ENCODE assay signal across 7 mouse cellular contexts in genomic region chr11:101465101-101465868, GRCm38 (mm10). TPM values are rescaled to one million over a fixed set of nuclear protein-coding genes. Genes with fewer than 3 reads are reported as not detected.
A peak's percentile ranks its signal among the peaks of the same experiment; 100 is the strongest.
DNase-seq lines count a peak whose midpoint lies in the region; ATAC-seq and TF ChIP-seq lines count a peak whose summit lies in the region.

No protein-coding gene starts in this region.

- no peak for TF ChIP-seq CTCF in G1E (IDR thresholded peaks at IDR 0.05; ENCODE audit: low read depth, low read length)
- peak; percentile 50 for TF ChIP-seq CTCF in stomach, postnatal 0 days (IDR thresholded peaks at IDR 0.05; ENCODE audit: low read depth)

- H3K4me2 ChIP-seq in forebrain, embryonic 16.5 days (ENCODE audit: low read length) = peak overlapping the region; percentile 67
- H3K4me2 ChIP-seq in hindbrain, embryonic 11.5 days (replicated peaks; ENCODE audit: low read depth, low read length) = peak overlapping the region; percentile 88
- H3K4me2 ChIP-seq in limb, embryonic 15.5 days = peak overlapping the region; percentile 90
- H3K4me2 ChIP-seq in midbrain, embryonic 15.5 days = peak overlapping the region; percentile 86
- H3K4me2 ChIP-seq in stomach, postnatal 0 days (replicated peaks; ENCODE audit: low read depth) = peak overlapping the region; percentile 90

- ATAC-seq in G1E (ENCODE audit: extremely low read depth, insufficient number of reproducible peaks, low FRiP score, poor library complexity, severe bottlenecking) = peak; percentile 69
- ATAC-seq in forebrain, embryonic 16.5 days = peak; percentile 49
- peak; percentile 26 for ATAC-seq in hindbrain, embryonic 11.5 days (ENCODE audit: low FRiP score)
- peak; percentile 55; the same call in 1 of the 2 replicates for ATAC-seq in limb, embryonic 15.5 days (ENCODE audit: insufficient number of reproducible peaks, low FRiP score, low TSS enrichment, low read depth)
- peak; percentile 51 for ATAC-seq in midbrain, embryonic 15.5 days (replicated peaks)
- ATAC-seq in stomach, postnatal 0 days (ENCODE audit: low FRiP score, low TSS enrichment) = peak; percentile 79

- peak overlapping the region; percentile 95 for H3K9ac ChIP-seq in forebrain, embryonic 16.5 days (replicated peaks; ENCODE audit: low read depth, low read length)
- peak overlapping the region; percentile 83 for H3K9ac ChIP-seq in hindbrain, embryonic 11.5 days (ENCODE audit: low read depth, low read length)
- peak overlapping the region; percentile 70 for H3K9ac ChIP-seq in limb, embryonic 15.5 days
- peak overlapping the region; percentile 80 for H3K9ac ChIP-seq in midbrain, embryonic 15.5 days
- H3K9ac ChIP-seq in stomach, postnatal 0 days (ENCODE audit: low read length) = peak overlapping the region; percentile 77

- H3K4me3 ChIP-seq in G1E (ENCODE audit: low read depth, low read length) = peak overlapping the region; percentile 89
- H3K4me3 ChIP-seq in forebrain, embryonic 16.5 days (replicated peaks; ENCODE audit: low read length) = peak overlapping the region; percentile 94
- peak overlapping the region; percentile 93 for H3K4me3 ChIP-seq in hindbrain, embryonic 11.5 days (ENCODE audit: low read depth, low read length)
- peak overlapping the region; percentile 92 for H3K4me3 ChIP-seq in limb, embryonic 15.5 days
- H3K4me3 ChIP-seq in midbrain, embryonic 15.5 days = peak overlapping the region; percentile 69
- peak overlapping the region; percentile 80 for H3K4me3 ChIP-seq in stomach, postnatal 0 days (ENCODE audit: low read depth, low read length)

- H3K4me1 ChIP-seq in G1E (ENCODE audit: insufficient read depth, low read depth, low read length) = peaks cover 82% of the 10 kb centered on the region
- peaks cover 52% of the 10 kb centered on the region for H3K4me1 ChIP-seq in forebrain, embryonic 16.5 days (replicated peaks; ENCODE audit: control insufficient read depth, insufficient read depth, low read length)
- peaks cover 23% of the 10 kb centered on the region for H3K4me1 ChIP-seq in hindbrain, embryonic 11.5 days (replicated peaks; ENCODE audit: control insufficient read depth, insufficient read depth, low read length)
- peaks cover 51% of the 10 kb centered on the region for H3K4me1 ChIP-seq in limb, embryonic 15.5 days
- H3K4me1 ChIP-seq in midbrain, embryonic 15.5 days = peaks cover 62% of the 10 kb centered on the region
- H3K4me1 ChIP-seq in stomach, postnatal 0 days (replicated peaks; ENCODE audit: control insufficient read depth, insufficient read depth) = peaks cover 12% of the 10 kb centered on the region

- H3K27ac ChIP-seq in forebrain, embryonic 16.5 days (ENCODE audit: low read length) = peak overlapping the region; percentile 89
- H3K27ac ChIP-seq in hindbrain, embryonic 11.5 days (ENCODE audit: low read depth, low read length) = peak overlapping the region; percentile 93
- H3K27ac ChIP-seq in limb, embryonic 15.5 days = peak overlapping the region; percentile 91
- H3K27ac ChIP-seq in midbrain, embryonic 15.5 days = peak overlapping the region; percentile 90
- peak overlapping the region; percentile 94 for H3K27ac ChIP-seq in stomach, postnatal 0 days (replicated peaks)

- peak; percentile 76 for DNase-seq in G1E (ENCODE audit: low spot score)
- DNase-seq in adrenal gland, postnatal 14 days = peak; percentile 83
- DNase-seq in hindbrain, embryonic 11.5 days (ENCODE audit: low spot score) = peak; percentile 77
- peak; percentile 80 for DNase-seq in stomach, postnatal 0 days (ENCODE audit: low spot score)

- H3K36me3 ChIP-seq in G1E (replicated peaks) = peaks cover 39% of the 10 kb centered on the region
- peaks cover 10% of the 10 kb centered on the region for H3K36me3 ChIP-seq in forebrain, embryonic 16.5 days (ENCODE audit: control insufficient read depth, insufficient read depth)
- 0 out of 2 replicates have a peak, but pooled peaks cover 2% of the 10 kb centered on the region for H3K36me3 ChIP-seq in hindbrain, embryonic 11.5 days (ENCODE audit: control insufficient read depth, insufficient read depth, low read length)
- H3K36me3 ChIP-seq in limb, embryonic 15.5 days = peaks cover 22% of the 10 kb centered on the region
- H3K36me3 ChIP-seq in midbrain, embryonic 15.5 days (replicated peaks) = peaks cover 19% of the 10 kb centered on the region
- peaks cover 9% of the 10 kb centered on the region for H3K36me3 ChIP-seq in stomach, postnatal 0 days (ENCODE audit: control insufficient read depth, insufficient read depth, low read length)

- no peaks in the 10 kb centered on the region for H3K9me3 ChIP-seq in G1E (replicated peaks)
- no peaks in the 10 kb centered on the region for H3K9me3 ChIP-seq in forebrain, embryonic 16.5 days (ENCODE audit: control insufficient read depth, low read length)
- no peaks in the 10 kb centered on the region for H3K9me3 ChIP-seq in hindbrain, embryonic 11.5 days (ENCODE audit: control insufficient read depth, low read length)
- no peaks in the 10 kb centered on the region for H3K9me3 ChIP-seq in limb, embryonic 15.5 days
- no peaks in the 10 kb centered on the region for H3K9me3 ChIP-seq in midbrain, embryonic 15.5 days
- no peaks in the 10 kb centered on the region for H3K9me3 ChIP-seq in stomach, postnatal 0 days (ENCODE audit: control insufficient read depth, low read length)

- no peaks in the 10 kb centered on the region for H3K27me3 ChIP-seq in G1E (ENCODE audit: insufficient read depth, low read length)
- H3K27me3 ChIP-seq in forebrain, embryonic 16.5 days (replicated peaks; ENCODE audit: control insufficient read depth, insufficient read depth, low read length) = no peaks in the 10 kb centered on the region
- no peaks in the 10 kb centered on the region for H3K27me3 ChIP-seq in hindbrain, embryonic 11.5 days (ENCODE audit: control insufficient read depth, insufficient read depth, low read length)
- H3K27me3 ChIP-seq in limb, embryonic 15.5 days = no peaks in the 10 kb centered on the region
- H3K27me3 ChIP-seq in midbrain, embryonic 15.5 days (replicated peaks) = no peaks in the 10 kb centered on the region
- H3K27me3 ChIP-seq in stomach, postnatal 0 days (ENCODE audit: control insufficient read depth, insufficient read depth, low read length) = no peaks in the 10 kb centered on the region

- TF ChIP-seq EP300 in stomach, postnatal 0 days (optimal IDR thresholded peaks at IDR 0.05) = peak; percentile 80

- under 1% methylated on average over 50 of the region's 51 CpGs for whole genome bisulfite sequencing in forebrain, embryonic 16.5 days
- WGBS in hindbrain, embryonic 11.5 days = under 1% methylated on average over 51 of the region's 51 CpGs
- WGBS in limb, embryonic 15.5 days = 1% methylated on average over 51 of the region's 51 CpGs
- under 1% methylated on average over 51 of the region's 51 CpGs for WGBS in midbrain, embryonic 15.5 days
- WGBS in stomach, postnatal 0 days = under 1% methylated on average over 51 of the region's 51 CpGs

RNA-seq across cellular contexts. Expression of gene Rnd2, which starts 0.5 kb away (rescaled TPM):
- total RNA-seq in G1E (2014; fragmentation: Nextera tagmentation) = 26.5 and 32.0 TPM in 2 replicates
- total RNA-seq in G1E (2017) = 36.6 and 44.3 TPM in 2 replicates
- polyA plus RNA-seq in G1E (2012) = 35.3 and 46.4 TPM in 2 replicates
- total RNA-seq in adrenal gland, postnatal 14 days (2021) = 8.9 and 9.6 TPM in 2 replicates
- 91.6 and 95.8 TPM in 2 replicates for polyA plus RNA-seq in forebrain, embryonic 16.5 days (2015; fragmentation: Nextera tagmentation; extraction: Ambion mirVana)
- polyA plus RNA-seq in hindbrain, embryonic 11.5 days (2014; fragmentation: Nextera tagmentation; extraction: Ambion mirVana) = 88.0 and 127 TPM in 2 replicates
- 10.3 and 11.9 TPM in 2 replicates for polyA plus RNA-seq in limb, embryonic 15.5 days (2015; fragmentation: Nextera tagmentation; extraction: Ambion mirVana)
- 68.3 and 77.4 TPM in 2 replicates for polyA plus RNA-seq in midbrain, embryonic 15.5 days (2015; fragmentation: Nextera tagmentation; extraction: Ambion mirVana)
- polyA plus RNA-seq in stomach, postnatal 0 days (2015; fragmentation: Nextera tagmentation; extraction: Ambion mirVana) = 15.3 and 16.1 TPM in 2 replicates

RNA-seq across cellular contexts. Expression of gene Vat1, which starts 0.7 kb away (rescaled TPM):
- total RNA-seq in G1E (2014; fragmentation: Nextera tagmentation) = 237 and 238 TPM in 2 replicates
- 98.5 and 103 TPM in 2 replicates for total RNA-seq in G1E (2017)
- 384 and 452 TPM in 2 replicates for polyA plus RNA-seq in G1E (2012)
- total RNA-seq in adrenal gland, postnatal 14 days (2021) = 74.7 and 95.1 TPM in 2 replicates
- polyA plus RNA-seq in forebrain, embryonic 16.5 days (2015; fragmentation: Nextera tagmentation; extraction: Ambion mirVana) = 65.5 and 79.5 TPM in 2 replicates
- 74.5 and 89.4 TPM in 2 replicates for polyA plus RNA-seq in hindbrain, embryonic 11.5 days (2014; fragmentation: Nextera tagmentation; extraction: Ambion mirVana)
- polyA plus RNA-seq in limb, embryonic 15.5 days (2015; fragmentation: Nextera tagmentation; extraction: Ambion mirVana) = 78.6 and 81.3 TPM in 2 replicates
- 128 and 133 TPM in 2 replicates for polyA plus RNA-seq in midbrain, embryonic 15.5 days (2015; fragmentation: Nextera tagmentation; extraction: Ambion mirVana)
- polyA plus RNA-seq in stomach, postnatal 0 days (2015; fragmentation: Nextera tagmentation; extraction: Ambion mirVana) = 63.4 and 71.1 TPM in 2 replicates

RNA-seq across cellular contexts. Expression of gene Ifi35, which starts 17.1 kb away (rescaled TPM):
- 26.3 and 34.3 TPM in 2 replicates for total RNA-seq in G1E (2014; fragmentation: Nextera tagmentation)
- total RNA-seq in G1E (2017) = 48.4 and 54.8 TPM in 2 replicates
- polyA plus RNA-seq in G1E (2012) = 24.3 and 28.1 TPM in 2 replicates
- 29.0 and 29.6 TPM in 2 replicates for total RNA-seq in adrenal gland, postnatal 14 days (2021)
- polyA plus RNA-seq in forebrain, embryonic 16.5 days (2015; fragmentation: Nextera tagmentation; extraction: Ambion mirVana) = 2.2 and 2.5 TPM in 2 replicates
- 4.5 and 5.0 TPM in 2 replicates for polyA plus RNA-seq in hindbrain, embryonic 11.5 days (2014; fragmentation: Nextera tagmentation; extraction: Ambion mirVana)
- polyA plus RNA-seq in limb, embryonic 15.5 days (2015; fragmentation: Nextera tagmentation; extraction: Ambion mirVana) = 23.2 and 25.1 TPM in 2 replicates
- 3.9 and 4.0 TPM in 2 replicates for polyA plus RNA-seq in midbrain, embryonic 15.5 days (2015; fragmentation: Nextera tagmentation; extraction: Ambion mirVana)
- polyA plus RNA-seq in stomach, postnatal 0 days (2015; fragmentation: Nextera tagmentation; extraction: Ambion mirVana) = 37.4 and 37.5 TPM in 2 replicates

RNA-seq across cellular contexts. Expression of gene Rpl27, which starts 23.2 kb away (rescaled TPM):
- total RNA-seq in G1E (2014; fragmentation: Nextera tagmentation) (787 and 879 TPM in 2 replicates), G1E (2017) (1,687 and 2,225 TPM in 2 replicates)
- 444 and 1,039 TPM in 2 replicates for polyA plus RNA-seq in G1E (2012)
- total RNA-seq in adrenal gland, postnatal 14 days (2021) = 98.3 and 102 TPM in 2 replicates
- polyA plus RNA-seq in forebrain, embryonic 16.5 days (2015; fragmentation: Nextera tagmentation; extraction: Ambion mirVana) = 219 and 239 TPM in 2 replicates
- 387 and 395 TPM in 2 replicates for polyA plus RNA-seq in hindbrain, embryonic 11.5 days (2014; fragmentation: Nextera tagmentation; extraction: Ambion mirVana)
- polyA plus RNA-seq in limb, embryonic 15.5 days (2015; fragmentation: Nextera tagmentation; extraction: Ambion mirVana) = 262 and 315 TPM in 2 replicates
- polyA plus RNA-seq in midbrain, embryonic 15.5 days (2015; fragmentation: Nextera tagmentation; extraction: Ambion mirVana) = 197 and 212 TPM in 2 replicates
- polyA plus RNA-seq in stomach, postnatal 0 days (2015; fragmentation: Nextera tagmentation; extraction: Ambion mirVana) = 317 and 371 TPM in 2 replicates

RNA-seq across cellular contexts. Expression of gene Ptges3l, which starts 40.2 kb away (rescaled TPM):
- total RNA-seq in G1E (2014; fragmentation: Nextera tagmentation) (not detected in 2 replicates), G1E (2017) (0.12 and 0.33 TPM in 2 replicates)
- polyA plus RNA-seq in G1E (2012) = 0.17 and 0.22 TPM in 2 replicates
- total RNA-seq in adrenal gland, postnatal 14 days (2021) = 3.2 and 5.3 TPM in 2 replicates
- 2.0 TPM in 2 replicates for polyA plus RNA-seq in forebrain, embryonic 16.5 days (2015; fragmentation: Nextera tagmentation; extraction: Ambion mirVana)
- 3.1 and 3.5 TPM in 2 replicates for polyA plus RNA-seq in hindbrain, embryonic 11.5 days (2014; fragmentation: Nextera tagmentation; extraction: Ambion mirVana)
- 15.5 and 36.1 TPM in 2 replicates for polyA plus RNA-seq in limb, embryonic 15.5 days (2015; fragmentation: Nextera tagmentation; extraction: Ambion mirVana)
- polyA plus RNA-seq in midbrain, embryonic 15.5 days (2015; fragmentation: Nextera tagmentation; extraction: Ambion mirVana) = 1.7 and 2.0 TPM in 2 replicates
- polyA plus RNA-seq in stomach, postnatal 0 days (2015; fragmentation: Nextera tagmentation; extraction: Ambion mirVana) = 11.1 and 13.4 TPM in 2 replicates

Comparison
In these comparisons a context has a peak if more than half of its experiments do, and no peak if none do; other contexts are left out.
1. Peak in every context shown above with its lines: DNase-seq, ATAC-seq, H3K4me3 ChIP-seq and H3K27ac ChIP-seq.
2. ATAC-seq: peak in every context shown above with its lines; median percentile 79 in stomach, postnatal 0 days; 69 in G1E; 55 in limb, embryonic 15.5 days; 51 in midbrain, embryonic 15.5 days; 49 in forebrain, embryonic 16.5 days; 26 in hindbrain, embryonic 11.5 days.